Mouse (Mus musculus) CH12.LX (cell line): ENCODE measurements at regions not wholly inside any gene's neighbourhood (a gene's known extent, or its start where the extent isn't known, plus 50 kb on each side); places are given as distances from the start of the nearest gene placed in this dataset.

Experiments
- DNase-seq: peaks from one replicate; pipeline ENCODE4 v3.0.0-alpha.2; 2013; ENCODE audit errors: extremely low read depth
- H3K27ac ChIP-seq: 2 replicates; pipeline ENCODE4 v1.5.1; 2012; ENCODE audit warnings: low read depth, mild to moderate bottlenecking, control low read depth, moderate library complexity; ENCODE audit not compliant: insufficient read depth
- H3K27me3 ChIP-seq: replicated peaks from 2 replicates; pipeline ENCODE3; 2012; ENCODE audit warnings: inconsistent platforms
- H3K36me3 ChIP-seq, 2 experiments: replicated peaks in 1 of 2; 2 replicates each; pipeline versions ENCODE3 to v1.6.1; 2012; ENCODE audit warnings: inconsistent platforms in 1 of 2, low read length in 1 of 2, mild to moderate bottlenecking in 1 of 2, mixed read lengths in 1 of 2, moderate library complexity in 1 of 2; ENCODE audit not compliant: control insufficient read depth in 1 of 2, insufficient read depth in 1 of 2
- H3K4me1 ChIP-seq, 2 experiments: 2 replicates each; pipeline ENCODE4 v1.6.1; 2012; ENCODE audit warnings: inconsistent platforms in 1 of 2, moderate library complexity in 1 of 2; ENCODE audit not compliant: insufficient read depth in 2 of 2, control insufficient read depth in 1 of 2
- H3K4me2 ChIP-seq: 2 replicates; pipeline ENCODE4 v1.6.1; 2012; ENCODE audit warnings: low read depth, mild to moderate bottlenecking, control low read depth; ENCODE audit not compliant: poor library complexity, insufficient read depth, severe bottlenecking
- H3K4me3 ChIP-seq, 3 experiments: fragments of 150-350 bp in 1 of 3; sonication (generic) in 1 of 3; replicated peaks in 1 of 3; 2 replicates each; pipeline versions ENCODE3 to v1.5.1; 2011 to 2012; ENCODE audit warnings: low read depth in 2 of 3, low read length in 2 of 3, mild to moderate bottlenecking in 2 of 3, moderate library complexity in 2 of 3, control low read depth in 1 of 3, improper control_type of control experiment in 1 of 3, inconsistent platforms in 1 of 3, mixed read lengths in 1 of 3; ENCODE audit not compliant: poor library complexity in 1 of 3
- H3K79me2 ChIP-seq: replicated peaks from 2 replicates; pipeline ENCODE4 v1.6.1; 2012; ENCODE audit warnings: mild to moderate bottlenecking, moderate library complexity; ENCODE audit not compliant: control insufficient read depth, poor library complexity, insufficient read depth, severe bottlenecking; ENCODE audit errors: extremely low read depth
- H3K9ac ChIP-seq: 2 replicates; pipeline ENCODE4 v1.6.1; 2012; ENCODE audit warnings: low read depth, mild to moderate bottlenecking, control low read depth, moderate library complexity; ENCODE audit not compliant: insufficient read depth
- H3K9me3 ChIP-seq: replicated peaks from 2 replicates; pipeline ENCODE3; 2012; ENCODE audit warnings: low read length, inconsistent platforms, mixed read lengths
- CHD1 ChIP-seq: IDR thresholded peaks from 2 replicates; pipeline ENCODE4 v1.6.1; 2012; ENCODE audit warnings: low read depth, low read length, improper control_type of control experiment, inconsistent platforms
- CHD2 ChIP-seq: IDR thresholded peaks from 2 replicates; pipeline ENCODE4 v1.6.1; 2011; ENCODE audit warnings: low read length, improper control_type of control experiment
- EP300 ChIP-seq: IDR thresholded peaks from 2 replicates; pipeline ENCODE4 v1.6.1; 2011; ENCODE audit warnings: low read length, improper control_type of control experiment
- IRF4 ChIP-seq: IDR thresholded peaks from 2 replicates; pipeline ENCODE4 v1.6.1; 2014; ENCODE audit warnings: low read depth, mild to moderate bottlenecking, inconsistent platforms, low read length, improper control_type of control experiment
- KAT2A ChIP-seq: IDR thresholded peaks from 2 replicates; pipeline ENCODE4 v1.6.1; 2012; ENCODE audit warnings: low read length, improper control_type of control experiment, inconsistent platforms; ENCODE audit not compliant: insufficient replicate concordance
- MAFK ChIP-seq: IDR thresholded peaks from 2 replicates; pipeline ENCODE4 v1.6.1; 2011; ENCODE audit warnings: low read length, improper control_type of control experiment; ENCODE audit not compliant: insufficient replicate concordance
- MAZ ChIP-seq: IDR thresholded peaks from 2 replicates; pipeline ENCODE4 v1.6.1; 2012; ENCODE audit warnings: low read depth, mild to moderate bottlenecking, inconsistent platforms, low read length, improper control_type of control experiment, moderate library complexity
- MEF2A ChIP-seq: IDR thresholded peaks from 2 replicates; pipeline ENCODE4 v1.6.1; 2014; ENCODE audit warnings: low read depth, mild to moderate bottlenecking, inconsistent platforms, low read length, improper control_type of control experiment, borderline replicate concordance
- MYC ChIP-seq: IDR thresholded peaks from 2 replicates; pipeline ENCODE4 v1.6.1; 2011; ENCODE audit warnings: low read depth, mild to moderate bottlenecking, improper control_type of control experiment, low read length
- PAX5 ChIP-seq: IDR thresholded peaks from 2 replicates; pipeline ENCODE4 v1.6.1; 2012; ENCODE audit warnings: low read length, inconsistent platforms, mixed read lengths
- POLR2A ChIP-seq: IDR thresholded peaks from 2 replicates; pipeline ENCODE4 v1.6.1; 2011; ENCODE audit warnings: low read depth, mild to moderate bottlenecking, improper control_type of control experiment, low read length
- POLR2AphosphoS2 ChIP-seq: IDR thresholded peaks from 2 replicates; pipeline ENCODE4 v1.6.1; 2011; ENCODE audit warnings: low read depth, low read length, improper control_type of control experiment
- RCOR1 ChIP-seq: conservative IDR thresholded peaks from 2 replicates; pipeline ENCODE4 v1.6.1; 2012; ENCODE audit warnings: low read depth, mild to moderate bottlenecking, inconsistent platforms, low read length, improper control_type of control experiment
- SMC3 ChIP-seq: IDR thresholded peaks from 2 replicates; pipeline ENCODE4 v1.6.1; 2011; ENCODE audit warnings: low read depth, low read length, improper control_type of control experiment
- UBTF ChIP-seq: IDR thresholded peaks from 2 replicates; pipeline ENCODE4 v1.6.1; 2012; ENCODE audit warnings: low read depth, mild to moderate bottlenecking, inconsistent platforms, low read length, improper control_type of control experiment, moderate library complexity
- USF2 ChIP-seq: conservative IDR thresholded peaks from 2 replicates; pipeline ENCODE4 v1.6.1; 2011; ENCODE audit warnings: low read depth, low read length, improper control_type of control experiment
- ZKSCAN1 ChIP-seq: IDR thresholded peaks from 2 replicates; pipeline ENCODE4 v1.6.1; 2012; ENCODE audit warnings: low read depth, inconsistent platforms, low read length, improper control_type of control experiment, borderline replicate concordance
- dilution Hi-C: fragments of 300-500 bp; cut with MboI; formaldehyde crosslinking; loops from 2 replicates; pipeline ENCODE4 v1.14.3; 2020; ENCODE audit warnings: low sequenced_read_pairs; ENCODE audit not compliant: extremely low pct_unique_long_range_greater_than_20kb, extremely low pct_ligation_motif_present
- in situ Hi-C: fragments of 300-500 bp; cut with MboI; formaldehyde crosslinking; loops from 3 replicates; pipeline ENCODE4 v1.14.3; 2019; ENCODE audit warnings: low sequenced_read_pairs, low pct_ligation_motif_present, low pct_unique_long_range_greater_than_20kb, mixed read lengths

DNA sequence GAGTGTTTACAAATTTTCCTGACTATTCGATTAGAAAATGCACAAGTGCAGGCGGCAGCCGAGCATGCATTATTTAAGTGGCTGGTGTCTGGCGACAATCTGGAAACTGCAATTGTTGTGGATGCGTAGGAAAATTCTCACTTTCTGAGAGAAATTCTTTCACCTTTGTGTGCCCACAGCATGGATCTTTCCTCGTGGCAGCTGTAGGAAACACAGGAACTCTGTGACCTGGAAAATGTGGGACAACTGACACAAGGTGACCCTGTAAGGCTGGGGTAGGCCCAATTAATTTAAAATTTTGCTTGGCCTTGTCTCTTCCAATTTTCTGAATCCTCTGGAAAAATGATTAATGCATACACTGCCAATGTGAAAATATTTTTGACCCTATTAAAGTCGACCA, 478.7 kb upstream of the Nr2f1 start:
- dilution Hi-C loops = no loop called here
- Histone ChIP-seq H3K79me2 (no peaks in the 10 kb centered on the region), H3K27me3 (no peaks in the 10 kb centered on the region), H3K4me3 (no peak overlapping the region), H3K9ac (no peak overlapping the region), H3K4me2 (no peak overlapping the region), H3K9me3 (no peaks in the 10 kb centered on the region), H3K27ac (no peak overlapping the region), H3K4me1 (peaks cover 0 to 4% of the 10 kb centered on the region in 2 experiments; a peak in 1 of 4 replicates), H3K36me3 (no peaks in the 10 kb centered on the region)
- TF ChIP-seq RCOR1 (no peak), MYC (no peak), CHD1 (no peak), SMC3 (no peak), ZKSCAN1 (no peak), USF2 (no peak), UBTF (no peak), POLR2AphosphoS2 (no peak), PAX5 (no peak), POLR2A (no peak), MAFK (no peak), IRF4 (no peak), KAT2A (no peak)
- in situ Hi-C loops = no loop called here
- no peak for DNase-seq

DNA sequence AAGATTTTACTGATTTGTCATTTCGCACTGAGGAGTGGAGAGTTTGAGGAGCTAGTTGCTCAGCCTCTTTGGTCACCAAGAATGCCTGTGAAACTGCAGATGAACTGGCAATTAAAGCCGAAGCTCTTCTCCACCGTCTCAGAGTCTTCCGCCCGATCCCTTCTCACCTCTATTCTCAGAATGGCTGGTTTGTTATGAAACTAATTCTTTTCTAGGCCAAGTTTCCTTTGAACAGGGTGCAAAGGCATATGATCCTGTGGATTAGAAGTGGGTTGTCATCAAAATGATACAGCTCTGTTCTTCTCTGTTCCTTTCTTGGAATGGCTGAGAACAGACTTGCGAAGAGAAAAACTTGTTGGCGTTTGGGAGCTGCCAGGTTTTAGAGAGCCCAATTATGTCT, 458.7 kb upstream of the Nr2f1 start:
- in situ Hi-C loops = no loop called here
- Histone ChIP-seq H3K27ac (no peak overlapping the region), H3K9me3 (no peaks in the 10 kb centered on the region), H3K9ac (no peak overlapping the region), H3K4me3 (no peak overlapping the region), H3K4me2 (no peak overlapping the region), H3K36me3 (no peaks in the 10 kb centered on the region), H3K4me1 (no peaks in the 10 kb centered on the region), H3K79me2 (no peaks in the 10 kb centered on the region), H3K27me3 (no peaks in the 10 kb centered on the region)
- TF ChIP-seq CHD2 = no peak
- TF ChIP-seq EP300 = no peak
- no peak for TF ChIP-seq RCOR1
- TF ChIP-seq MAZ = no peak
- no peak for TF ChIP-seq PAX5
- no peak for TF ChIP-seq POLR2A
- no peak for TF ChIP-seq CHD1
- no peak for TF ChIP-seq MEF2A
- dilution Hi-C loops = no loop called here
- DNase-seq = no peak
